Mouse (Mus musculus) v-Abl transformed pro-B cells (cell line): ENCODE results near the gene Clk2.

ENCODE experiments used
- in situ Hi-C, 2 experiments: fragments of 400-800 bp; cut with MboI; formaldehyde crosslinking; loops; one replicate each; pipeline ENCODE4 v1.15.1; 2025; ENCODE audit not compliant: unreplicated experiment in 2 of 2

Gene Clk2

DNA sequence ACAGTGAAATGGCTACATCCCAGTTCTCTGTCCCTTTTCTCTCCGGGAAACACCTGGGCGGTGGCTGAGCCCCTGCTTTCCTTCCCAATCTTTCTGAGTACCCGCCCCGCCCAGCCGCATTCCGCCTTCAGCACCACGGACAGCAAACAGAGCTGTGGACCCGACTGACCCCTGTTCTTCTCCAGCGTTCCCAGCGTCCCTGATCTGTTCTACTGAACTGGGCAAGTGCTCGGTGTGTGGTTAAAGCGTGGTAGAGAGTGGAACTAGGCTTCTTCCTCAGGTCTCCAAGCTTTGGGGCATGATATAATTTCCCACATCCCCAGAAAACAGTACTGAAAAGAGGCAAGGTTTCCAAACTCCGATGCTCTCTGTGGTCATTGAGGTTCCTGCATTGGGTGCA, 5.4 kb upstream of the Clk2 start:
- in situ Hi-C loops = loop anchor here (5.0 kb wide), 1 partner anchor 67 kb away; the partner anchor contains the start of gene Rusc1 (in 2 of the 2)

DNA sequence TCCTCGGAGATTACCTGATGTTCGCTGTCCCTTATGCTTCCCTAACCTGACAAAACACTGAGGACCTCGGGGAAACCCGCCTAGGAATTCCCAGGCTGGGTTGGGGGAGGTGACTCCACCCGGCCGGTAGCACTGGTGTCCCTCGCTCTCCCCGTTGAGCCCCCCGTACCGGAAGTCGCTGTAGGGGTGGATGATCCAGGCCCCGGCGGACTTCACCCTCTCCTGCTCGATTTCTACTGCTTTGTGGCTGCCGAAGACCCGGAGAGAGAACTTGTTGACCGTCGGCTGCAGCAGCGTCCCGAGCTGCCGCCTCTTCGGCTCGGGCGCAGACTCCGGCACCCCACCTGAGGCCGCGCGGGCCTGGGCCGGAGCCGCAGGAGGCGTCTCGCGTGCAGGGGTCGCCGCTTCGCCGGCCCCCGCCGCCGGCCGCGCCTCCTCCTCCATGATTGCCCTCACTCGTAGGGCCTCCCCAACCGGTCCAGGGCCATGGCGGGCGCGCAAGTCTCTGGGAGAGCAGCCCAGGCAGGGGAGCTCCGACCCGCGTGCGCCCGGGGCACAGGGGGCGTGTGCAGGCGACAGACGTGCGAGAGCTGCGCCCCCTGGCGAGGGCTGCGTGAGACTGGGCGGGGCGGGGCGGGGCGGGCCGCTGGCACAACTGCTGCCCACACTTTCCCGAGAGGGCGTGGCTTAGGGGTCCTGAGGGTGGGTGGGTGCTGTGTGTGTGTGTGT, 4.8 kb upstream of the Clk2 start, which contains the start of gene Hcn3:
Gene Hcn3 (minus strand): TSS at position 581 of the 729 bp plus-strand sequence.
- in situ Hi-C loops = loop anchor here (5.0 kb wide), 3 partner anchors 38 to 67 kb away; partner anchors contain the start of gene Rusc1 (in 2 of the 2)

DNA sequence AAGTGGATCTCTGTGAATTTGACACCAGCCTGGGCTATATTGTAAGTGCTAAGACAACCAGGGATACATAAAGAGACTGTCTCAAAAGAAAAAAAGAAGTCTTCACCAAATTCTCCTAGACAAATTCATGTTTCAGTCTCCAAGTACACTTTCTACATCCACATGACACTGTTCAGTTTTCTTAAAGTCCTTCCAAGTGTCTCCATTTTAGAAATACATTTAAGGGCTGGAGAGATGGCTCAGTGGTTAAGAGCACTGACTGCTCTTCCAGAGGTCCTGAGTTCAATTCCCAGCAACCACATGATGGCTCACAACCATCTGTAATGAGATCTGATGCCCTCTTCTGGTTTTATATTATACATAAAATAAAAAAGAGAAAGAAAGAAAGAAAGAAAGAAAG, 3.4 kb upstream of the Clk2 start:
- in situ Hi-C loops = loop anchor here (5.0 kb wide), 2 partner anchors 36 to 46 kb away; no protein-coding TSS in a partner anchor

DNA sequence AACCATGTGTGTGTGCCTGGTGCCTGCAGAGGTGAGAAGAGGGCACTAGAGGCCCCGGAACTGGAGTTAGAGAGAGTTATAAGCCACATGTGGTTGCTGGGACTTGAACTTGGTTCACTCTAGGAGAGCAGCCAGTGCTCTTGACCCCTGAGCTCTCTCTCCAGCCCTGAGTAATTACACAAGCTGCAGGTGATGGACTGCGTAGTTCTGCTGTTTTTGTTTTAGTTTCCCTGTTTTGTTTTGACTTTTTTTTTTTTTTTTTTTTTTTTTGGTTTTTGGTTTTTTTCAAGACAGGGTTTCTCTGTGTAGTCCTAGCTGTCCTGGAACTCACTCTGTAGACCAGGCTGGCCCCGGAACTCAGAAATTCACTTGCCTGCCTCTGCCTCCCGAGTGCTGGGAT, 2.8 kb upstream of the Clk2 start:
- in situ Hi-C loops = loop anchor here (5.0 kb wide), 2 partner anchors 36 to 46 kb away; no protein-coding TSS in a partner anchor

DNA sequence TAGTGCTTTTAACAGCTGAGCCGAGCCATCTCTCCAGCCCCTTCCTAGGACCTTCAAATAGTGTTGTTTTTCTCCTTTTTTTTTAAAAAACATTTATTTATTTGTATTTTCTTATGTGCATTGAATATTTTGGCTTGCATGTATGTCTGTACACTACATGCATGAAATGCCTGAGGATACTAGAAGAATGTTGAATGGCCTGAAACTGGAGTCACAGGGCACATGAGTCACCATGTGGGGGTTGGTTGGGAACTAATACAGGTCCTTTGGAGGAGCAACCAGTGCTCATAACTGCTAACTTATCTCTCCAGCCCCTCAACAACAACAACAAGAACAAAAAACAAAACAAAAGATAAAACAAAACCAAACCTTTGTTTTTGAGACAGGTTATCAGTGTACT, 1.5 kb upstream of the Clk2 start:
- in situ Hi-C loops = loop anchor here (5.0 kb wide), 2 partner anchors 34 to 44 kb away; no protein-coding TSS in a partner anchor

DNA sequence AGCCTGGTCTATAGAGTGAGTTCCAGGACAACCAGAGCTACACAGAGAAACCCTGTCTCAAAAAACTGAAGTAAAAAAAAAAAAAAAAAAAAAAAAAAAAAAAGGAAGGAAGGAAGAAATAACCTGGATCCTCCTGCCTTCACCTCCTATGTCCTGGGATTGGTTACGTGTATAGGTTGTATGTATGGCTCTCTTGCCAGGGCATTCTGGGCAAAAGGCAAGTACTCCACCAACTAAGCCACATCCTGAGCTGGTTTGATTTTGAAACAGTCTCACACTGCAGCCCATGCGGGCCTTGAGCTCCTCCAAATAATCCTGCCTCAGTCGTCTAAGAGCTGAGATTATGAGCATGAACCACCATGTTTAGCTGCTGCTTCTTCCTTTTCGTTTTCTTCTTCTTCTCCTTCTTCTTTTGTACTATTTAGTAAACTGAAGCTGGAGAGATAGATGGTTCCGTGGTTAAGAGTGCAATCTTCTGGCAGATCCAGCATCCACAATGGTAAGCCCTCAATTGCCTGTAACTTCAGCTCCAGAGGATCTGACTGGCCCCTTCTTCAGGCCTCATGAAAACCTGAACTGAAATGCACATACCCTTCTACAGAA, 851 bp upstream of the Clk2 start:
- in situ Hi-C loops = loop anchor here (5.0 kb wide), 2 partner anchors 34 to 44 kb away; no protein-coding TSS in a partner anchor

DNA sequence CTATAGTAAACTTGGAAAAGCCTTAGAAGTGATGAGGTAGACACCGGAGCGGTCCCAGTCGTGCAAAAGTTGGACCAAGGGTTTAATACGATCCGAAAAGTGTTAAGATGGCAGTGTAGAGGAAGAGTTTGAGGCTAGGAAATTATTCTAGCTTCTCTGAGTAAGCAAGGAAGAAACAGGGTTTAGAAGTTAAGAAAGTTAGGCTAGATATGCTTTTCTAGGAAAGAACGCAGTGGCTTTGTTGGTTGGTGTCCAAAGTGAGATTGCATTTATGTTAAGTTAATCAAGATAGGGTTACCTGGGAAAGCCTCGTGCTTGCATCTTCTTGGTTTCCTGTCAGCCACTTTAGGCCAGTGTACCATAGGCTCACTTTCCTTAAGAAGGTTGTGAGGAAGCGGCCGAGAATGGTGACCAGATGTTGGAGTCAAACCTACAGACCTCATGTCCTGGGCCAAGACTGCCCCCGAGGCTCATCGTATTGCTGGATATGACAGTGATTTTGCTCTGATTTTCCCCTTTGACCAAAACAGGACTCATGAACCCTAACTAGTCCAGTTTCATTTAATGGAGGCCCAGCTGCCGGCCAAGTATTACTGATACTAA, 774 bp downstream of the Clk2 start:
- in situ Hi-C loops = no loop called here

DNA sequence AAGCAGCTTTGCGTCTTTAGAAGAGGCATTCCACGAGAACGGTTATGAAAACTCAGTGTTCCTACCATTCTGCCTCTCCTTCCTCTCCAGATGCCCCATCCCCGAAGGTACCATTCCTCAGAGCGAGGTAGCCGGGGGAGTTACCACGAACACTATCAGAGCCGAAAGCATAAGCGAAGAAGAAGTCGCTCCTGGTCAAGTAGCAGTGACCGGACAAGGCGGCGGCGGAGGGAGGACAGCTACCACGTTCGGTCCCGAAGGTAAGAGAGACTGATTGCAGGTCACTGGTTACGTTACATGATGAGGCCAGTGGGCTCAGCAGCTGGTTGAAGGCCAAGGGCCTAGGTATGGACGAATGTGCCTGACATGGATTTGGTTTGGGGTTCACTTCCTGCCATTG, 2.4 kb downstream of the Clk2 start:
- in situ Hi-C loops = no loop called here

DNA sequence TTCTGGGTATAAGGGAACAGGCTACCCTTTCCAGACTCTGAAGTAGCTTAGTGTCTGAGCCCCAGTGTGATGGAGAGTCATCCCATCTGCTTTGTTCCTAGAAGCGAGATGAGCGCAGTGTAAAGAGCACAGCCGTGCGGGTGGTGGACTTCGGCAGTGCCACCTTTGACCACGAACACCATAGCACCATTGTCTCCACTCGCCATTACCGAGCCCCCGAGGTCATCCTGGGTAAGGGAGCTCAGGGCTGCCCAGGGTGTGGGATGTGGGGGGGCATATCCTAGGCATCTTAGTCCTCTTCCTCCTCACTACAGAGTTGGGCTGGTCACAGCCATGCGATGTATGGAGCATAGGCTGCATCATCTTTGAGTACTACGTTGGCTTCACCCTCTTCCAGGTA, 10.2 kb downstream of the Clk2 start:
- in situ Hi-C loops = no loop called here

DNA sequence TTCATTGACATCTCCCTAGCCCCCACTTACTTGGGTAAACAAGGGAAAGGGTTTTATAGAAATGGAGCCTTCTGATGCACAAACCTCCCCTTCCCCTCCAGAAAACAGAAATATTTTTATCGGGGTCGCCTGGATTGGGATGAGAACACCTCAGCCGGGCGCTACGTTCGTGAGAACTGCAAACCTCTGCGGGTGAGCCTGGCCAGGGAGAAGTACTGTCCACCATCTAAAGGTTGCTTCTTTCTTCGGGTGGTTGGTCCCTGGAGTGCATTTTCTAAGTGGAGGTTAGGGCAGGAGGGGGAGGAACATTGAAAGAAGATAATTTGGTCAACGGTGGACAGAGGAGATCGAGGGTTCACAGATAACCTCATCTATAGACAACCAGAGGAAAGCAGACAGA, 10.9 kb downstream of the Clk2 start:
- in situ Hi-C loops = no loop called here

DNA sequence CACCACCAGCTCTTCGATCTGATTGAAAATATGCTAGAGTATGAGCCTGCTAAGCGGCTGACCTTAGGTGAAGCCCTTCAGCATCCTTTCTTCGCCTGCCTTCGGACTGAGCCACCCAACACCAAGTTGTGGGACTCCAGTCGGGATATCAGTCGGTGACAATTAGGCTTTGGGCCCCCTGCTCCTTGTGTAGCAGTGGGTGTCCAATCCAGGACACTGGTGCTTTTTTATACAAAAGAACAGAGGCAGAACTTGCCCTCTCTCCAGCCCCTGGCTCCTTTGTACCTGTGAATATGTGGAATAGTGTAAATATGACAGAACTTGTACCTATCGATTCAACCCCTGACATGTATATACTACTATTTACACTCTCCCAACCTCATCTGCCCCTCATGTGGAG, 11.8 kb downstream of the Clk2 start:
- in situ Hi-C loops = no loop called here

DNA sequence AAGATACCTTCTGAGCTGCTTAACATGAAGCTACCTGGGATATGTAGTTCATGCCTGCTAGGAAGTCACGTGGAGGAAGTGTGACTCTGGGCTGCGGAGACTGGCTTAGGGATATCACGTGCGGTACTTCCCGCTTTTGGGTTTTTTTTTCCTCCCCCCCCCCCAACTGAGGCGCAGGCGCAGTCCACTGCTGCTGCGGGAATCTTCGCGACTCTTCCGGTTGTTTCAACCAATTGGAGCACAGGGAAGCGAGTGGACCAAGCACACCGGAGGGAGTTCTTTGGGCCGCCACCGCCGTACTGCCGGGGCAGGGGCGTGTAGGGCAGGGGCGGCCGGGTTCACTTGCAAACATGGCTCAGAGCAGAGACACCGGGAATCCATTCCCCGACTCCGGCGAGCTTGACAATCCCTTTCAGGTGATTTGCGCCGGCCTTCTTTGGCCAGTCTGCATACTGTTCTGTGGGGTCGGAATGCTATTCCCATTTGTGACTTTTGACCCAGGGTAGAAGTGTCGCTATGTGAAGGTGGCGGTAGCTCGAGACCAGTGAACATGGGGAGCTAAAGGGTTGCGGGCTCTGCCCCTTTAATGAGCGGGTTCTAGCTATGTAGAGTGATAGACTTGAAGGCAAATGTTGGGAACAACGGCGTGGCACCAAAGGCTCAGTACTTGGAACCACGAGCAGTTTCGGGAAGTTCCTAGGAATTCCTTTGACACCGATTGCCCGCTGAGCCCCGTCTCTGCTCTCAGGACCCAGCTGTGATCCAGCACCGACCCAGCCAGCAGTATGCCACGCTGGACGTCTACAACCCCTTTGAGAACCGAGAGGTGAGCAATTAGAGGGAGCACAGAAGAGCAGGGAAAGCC, 12.9 kb downstream of the Clk2 start, which contains the start of gene Scamp3:
Gene Scamp3 (plus strand): TSS at position 232 of the 865 bp plus-strand sequence.
- in situ Hi-C loops = no loop called here

DNA sequence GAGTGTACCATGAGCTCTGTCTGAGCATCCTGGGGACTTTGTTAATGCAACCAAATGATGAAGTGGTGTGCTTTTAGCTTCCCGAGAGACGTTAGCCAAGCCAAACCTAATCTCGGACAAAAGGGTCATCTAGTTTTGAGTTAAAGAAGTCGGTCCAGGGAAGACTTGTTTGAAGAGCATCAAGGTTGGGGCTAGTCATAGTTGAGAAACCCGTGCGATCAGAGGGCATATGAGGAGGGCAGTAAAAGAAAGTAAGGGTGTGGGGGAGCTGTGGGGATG, 13.5 kb downstream of the Clk2 start:
- in situ Hi-C loops = no loop called here

DNA sequence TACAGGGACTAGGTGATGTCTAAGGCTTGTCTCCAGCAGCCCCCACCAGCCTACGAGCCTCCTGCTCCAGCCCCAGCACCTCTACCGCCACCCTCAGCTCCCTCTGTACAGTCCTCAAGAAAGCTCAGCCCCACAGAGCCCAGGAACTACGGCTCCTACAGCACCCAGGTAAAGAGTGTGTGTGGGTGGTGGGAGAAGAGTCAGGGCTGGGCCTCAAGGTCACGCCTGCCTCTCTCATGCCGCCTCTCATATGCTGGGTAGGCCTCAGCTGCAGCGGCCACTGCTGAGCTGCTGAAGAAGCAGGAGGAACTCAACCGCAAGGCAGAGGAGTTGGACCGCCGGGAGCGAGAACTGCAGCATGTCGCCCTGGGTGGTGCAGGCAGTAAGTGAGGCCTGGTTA, 14.5 kb downstream of the Clk2 start:
- in situ Hi-C loops = no loop called here

DNA sequence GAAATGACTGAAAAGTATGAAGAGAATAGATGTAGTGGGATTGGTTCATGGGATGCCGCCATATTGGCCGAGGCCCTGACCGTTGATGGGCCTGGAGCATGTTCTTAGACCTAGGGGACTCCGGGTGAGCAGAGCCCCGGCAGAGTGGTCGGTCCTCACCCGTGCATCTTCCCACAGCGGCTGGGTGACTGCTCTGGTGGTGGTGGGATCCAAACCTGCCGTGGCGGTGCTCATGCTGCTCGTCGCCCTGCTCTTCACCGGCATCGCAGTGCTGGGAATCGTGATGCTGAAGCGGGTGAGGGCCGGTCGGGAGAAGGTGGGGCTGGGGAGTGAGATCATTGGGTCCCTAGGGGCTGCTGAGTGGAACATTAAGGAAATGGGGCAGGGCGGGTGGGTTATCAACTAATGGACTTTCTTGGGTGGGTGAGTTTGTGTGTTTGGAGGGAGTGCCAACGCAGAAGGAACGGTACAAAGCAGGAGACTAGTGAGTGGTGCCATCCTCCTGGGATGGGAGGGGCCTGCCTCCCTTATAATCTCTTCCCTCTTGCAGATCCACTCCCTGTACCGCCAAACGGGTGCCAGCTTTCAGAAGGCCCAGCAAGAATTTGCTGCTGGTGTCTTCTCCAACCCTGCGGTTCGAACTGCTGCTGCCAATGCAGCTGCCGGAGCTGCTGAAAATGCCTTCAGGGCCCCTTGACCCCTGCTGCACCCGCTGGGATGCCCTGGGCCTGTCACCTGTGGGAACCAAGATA, 17.3 kb downstream of the Clk2 start:
- in situ Hi-C loops = no loop called here

DNA sequence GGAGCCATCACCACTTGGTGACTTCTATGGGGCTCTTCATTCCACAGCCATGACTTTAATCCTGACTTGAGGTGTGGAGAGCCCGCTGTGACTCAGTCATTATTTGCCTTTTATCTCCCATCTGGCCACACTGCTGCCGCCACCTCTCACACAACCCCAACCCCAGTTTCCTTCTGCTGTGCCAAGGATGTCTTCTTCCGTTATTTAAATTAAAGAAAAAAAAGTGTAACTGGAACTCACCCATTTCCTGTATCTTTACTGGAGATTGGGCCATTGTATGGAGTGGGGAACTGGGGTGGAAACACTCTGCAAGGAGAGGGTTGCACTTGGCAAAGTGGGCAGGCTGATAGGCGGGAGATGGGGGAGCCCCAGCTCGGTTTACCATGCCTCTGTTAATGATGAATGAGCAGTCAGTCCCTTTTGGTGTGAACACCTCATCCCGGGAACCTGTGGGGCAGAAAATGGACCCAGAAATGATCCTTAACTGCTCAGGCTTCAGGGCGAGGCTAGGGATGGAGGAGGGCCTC, 18.0 kb downstream of the Clk2 start:
- in situ Hi-C loops = no loop called here

DNA sequence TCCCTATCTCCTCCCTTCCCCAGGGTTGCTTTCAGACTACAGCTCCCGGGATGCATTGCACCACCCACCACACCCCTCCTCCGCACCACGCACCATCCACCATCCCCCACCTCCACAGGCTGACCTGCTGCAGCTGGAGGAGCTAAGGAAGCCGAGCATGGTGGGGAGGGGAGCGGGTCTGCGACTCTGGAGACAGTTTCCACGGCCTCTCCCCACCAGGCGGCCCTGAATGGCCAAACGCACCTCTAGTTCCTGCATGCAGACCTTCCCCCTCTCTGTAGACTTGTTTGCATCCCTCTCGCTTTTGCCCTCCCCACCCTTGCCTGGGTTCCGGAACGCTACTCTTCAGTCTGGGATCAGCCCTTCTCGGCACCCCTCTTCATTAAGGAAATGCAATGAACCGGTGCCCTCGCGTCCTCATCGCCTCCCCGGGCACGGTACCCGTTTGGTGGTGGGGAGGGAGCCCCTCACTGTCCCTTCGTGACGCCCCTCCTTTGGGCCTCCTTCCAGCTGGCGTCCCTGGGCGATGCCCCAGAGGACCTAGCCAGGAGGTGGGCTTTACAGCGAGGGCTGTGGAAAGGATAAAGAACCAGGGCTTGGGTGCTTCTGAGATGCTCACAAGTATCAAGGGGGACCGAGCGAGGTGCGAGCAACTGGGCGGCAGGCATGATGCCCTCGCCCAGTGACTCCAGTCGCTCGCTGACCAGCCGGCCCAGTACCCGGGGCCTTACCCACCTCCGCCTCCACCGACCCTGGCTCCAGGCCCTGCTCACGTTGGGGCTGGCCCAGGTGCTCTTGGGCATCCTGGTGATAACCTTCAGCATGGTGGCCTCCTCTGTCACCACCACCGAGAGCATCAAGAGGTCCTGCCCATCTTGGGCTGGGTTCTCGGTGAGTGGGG, 18.7 kb downstream of the Clk2 start, which contains the start of gene Fam189b:
Gene Fam189b (plus strand): TSS at position 86 of the 901 bp plus-strand sequence.
- in situ Hi-C loops = no loop called here

DNA sequence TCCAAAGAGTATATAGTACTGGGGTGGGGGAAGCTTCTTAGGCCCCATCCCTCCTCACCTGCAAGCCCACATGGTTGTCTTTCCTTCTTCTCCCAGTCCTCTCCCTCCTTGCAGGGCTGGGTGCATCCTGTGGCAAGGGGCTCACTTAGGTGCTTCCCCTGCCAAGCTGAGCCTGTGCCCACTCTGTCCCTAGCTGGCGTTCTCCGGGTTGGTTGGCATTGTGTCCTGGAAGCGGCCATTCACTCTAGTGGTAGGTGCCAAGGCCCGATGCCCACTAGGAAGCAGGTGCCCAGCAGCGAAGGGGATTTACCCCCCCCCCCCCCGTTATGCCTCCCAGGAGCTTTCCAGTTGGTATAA, 19.3 kb downstream of the Clk2 start:
- in situ Hi-C loops = no loop called here

DNA sequence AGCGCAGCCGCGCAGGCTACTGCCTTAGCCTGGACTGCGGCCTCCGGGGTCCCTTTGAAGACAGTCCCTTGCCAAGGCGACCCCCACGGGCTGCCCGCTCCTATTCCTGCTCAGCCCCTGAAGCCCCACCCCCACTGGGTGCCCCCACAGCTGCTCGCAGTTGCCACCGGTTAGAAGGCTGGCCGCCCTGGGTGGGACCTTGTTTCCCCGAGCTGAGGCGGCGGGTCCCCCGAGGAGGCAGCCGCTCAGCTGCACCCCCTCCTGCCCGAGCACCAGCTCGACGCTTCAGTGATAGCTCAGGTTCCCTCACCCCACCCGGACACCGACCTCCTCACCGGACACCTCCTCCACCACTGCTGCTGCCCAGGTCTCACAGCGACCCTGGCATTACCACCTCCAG, 22.6 kb downstream of the Clk2 start:
- in situ Hi-C loops = no loop called here
